Mouse (Mus musculus): ENCODE measurements at regions not wholly inside any gene's neighbourhood (a gene's known extent, or its start where the extent isn't known, plus 50 kb on each side); places are given as distances from the start of the nearest gene placed in this dataset.

GRCm38 (mm10) chr9:52366046-52366445 is 197.7 kb upstream of the Zc3h12c start:
- Histone ChIP-seq H3K79me2 (ENCODE audit: control insufficient read depth, insufficient read depth) (no peaks in the 10 kb centered on the region), H3K4me3 (ENCODE audit: insufficient read depth, poor library complexity, severe bottlenecking) (no peak overlapping the region), H3K79me3 (ENCODE audit: low read depth) (no peaks in the 10 kb centered on the region), H3K27me3 (ENCODE audit: control insufficient read depth, insufficient read depth, insufficient read length) (peaks cover 5% of the 10 kb centered on the region), H3K36me3 (ENCODE audit: control insufficient read depth, insufficient read depth) (no peaks in the 10 kb centered on the region), H3ac (ENCODE audit: control insufficient read depth, insufficient read length, low read depth) (no peak overlapping the region)
- no peak for TF ChIP-seq MYOG (IDR thresholded peaks at IDR 0.05; ENCODE audit: control insufficient read depth, extremely low read depth, insufficient read length)
- no peak for TF ChIP-seq USF1 (IDR thresholded peaks at IDR 0.05; ENCODE audit: low read depth)
- TF ChIP-seq CEBPB (IDR thresholded peaks at IDR 0.05; ENCODE audit: low read depth), result no peak

- H3K79me2 ChIP-seq (ENCODE audit: control insufficient read depth, insufficient read depth), result no peaks in the 10 kb centered on the region
- no peaks in the 10 kb centered on the region for H3K79me3 ChIP-seq (ENCODE audit: low read depth)
- no peak overlapping the region for H3K4me3 ChIP-seq (ENCODE audit: insufficient read depth, poor library complexity, severe bottlenecking)
- H3K36me3 ChIP-seq (ENCODE audit: control insufficient read depth, insufficient read depth), result no peaks in the 10 kb centered on the region
- no peaks in the 10 kb centered on the region for H3K27me3 ChIP-seq (ENCODE audit: control insufficient read depth, insufficient read depth, insufficient read length)
- H3ac ChIP-seq (ENCODE audit: control insufficient read depth, insufficient read length, low read depth), result no peak overlapping the region
- TF ChIP-seq MYOG (IDR thresholded peaks at IDR 0.05; ENCODE audit: control insufficient read depth, extremely low read depth, insufficient read length), result no peak
- no peak for TF ChIP-seq CEBPB (IDR thresholded peaks at IDR 0.05; ENCODE audit: low read depth)
- TF ChIP-seq MYOD1 (IDR thresholded peaks at IDR 0.05; ENCODE audit: control insufficient read depth, insufficient read length, low read depth), result no peak
- TF ChIP-seq FOSL1 (IDR thresholded peaks at IDR 0.05; ENCODE audit: insufficient read depth, low read length, poor library complexity, severe bottlenecking), result no peak
- no peak for TF ChIP-seq CTCF (IDR thresholded peaks at IDR 0.05; ENCODE audit: control insufficient read depth, insufficient read depth, insufficient read length)
- no peak for TF ChIP-seq MAX (IDR thresholded peaks at IDR 0.05)
- TF ChIP-seq USF1 (IDR thresholded peaks at IDR 0.05; ENCODE audit: low read depth), result no peak
Observed at GRCm38 (mm10) chr9:52361599-52361998, 193.2 kb upstream of the Zc3h12c start.

- H3K79me2 ChIP-seq (ENCODE audit: control insufficient read depth, insufficient read depth), result no peaks in the 10 kb centered on the region
- no peak for TF ChIP-seq MYOG (IDR thresholded peaks at IDR 0.05; ENCODE audit: control insufficient read depth, extremely low read depth, insufficient read length)
- TF ChIP-seq USF1 (IDR thresholded peaks at IDR 0.05; ENCODE audit: low read depth), result no peak
- no peak for TF ChIP-seq CEBPB (IDR thresholded peaks at IDR 0.05; ENCODE audit: low read depth)
- TF ChIP-seq CTCF (IDR thresholded peaks at IDR 0.05; ENCODE audit: control insufficient read depth, insufficient read depth, insufficient read length), result no peak
- no peak for TF ChIP-seq MYOD1 (IDR thresholded peaks at IDR 0.05; ENCODE audit: control insufficient read depth, insufficient read length, low read depth)
- TF ChIP-seq MAX (IDR thresholded peaks at IDR 0.05), result no peak
- H3K4me3 ChIP-seq (ENCODE audit: insufficient read depth, poor library complexity, severe bottlenecking), result no peak overlapping the region
Observed at GRCm38 (mm10) chr9:52359416-52359815, 191.0 kb upstream of the Zc3h12c start.

GRCm38 (mm10) chr9:52356549-52356948 is 188.2 kb upstream of the Zc3h12c start:
- no peak overlapping the region for H3ac ChIP-seq (ENCODE audit: control insufficient read depth, insufficient read length, low read depth)
- H3K79me2 ChIP-seq (ENCODE audit: control insufficient read depth, insufficient read depth), result no peaks in the 10 kb centered on the region
- H3K4me3 ChIP-seq (ENCODE audit: insufficient read depth, poor library complexity, severe bottlenecking), result no peak overlapping the region
- H3K79me3 ChIP-seq (ENCODE audit: low read depth), result no peaks in the 10 kb centered on the region
- H3K36me3 ChIP-seq (ENCODE audit: control insufficient read depth, insufficient read depth), result no peaks in the 10 kb centered on the region
- H3K27me3 ChIP-seq (ENCODE audit: control insufficient read depth, insufficient read depth, insufficient read length), result peaks cover 3% of the 10 kb centered on the region
- TF ChIP-seq MYOG (IDR thresholded peaks at IDR 0.05; ENCODE audit: control insufficient read depth, extremely low read depth, insufficient read length) (no peak), USF1 (IDR thresholded peaks at IDR 0.05; ENCODE audit: low read depth) (no peak), CTCF (IDR thresholded peaks at IDR 0.05; ENCODE audit: control insufficient read depth, insufficient read depth, insufficient read length) (no peak), MAX (IDR thresholded peaks at IDR 0.05) (no peak), FOSL1 (IDR thresholded peaks at IDR 0.05; ENCODE audit: insufficient read depth, low read length, poor library complexity, severe bottlenecking) (no peak), MYOD1 (IDR thresholded peaks at IDR 0.05; ENCODE audit: control insufficient read depth, insufficient read length, low read depth) (no peak), CEBPB (IDR thresholded peaks at IDR 0.05; ENCODE audit: low read depth) (no peak)

More at GRCm38 (mm10) chr9:52359416-52359815, 191.0 kb upstream of the Zc3h12c start:
- H3ac ChIP-seq (ENCODE audit: control insufficient read depth, insufficient read length, low read depth), result no peak overlapping the region
- H3K27me3 ChIP-seq (ENCODE audit: control insufficient read depth, insufficient read depth, insufficient read length), result peaks cover 3% of the 10 kb centered on the region
- H3K79me3 ChIP-seq (ENCODE audit: low read depth), result no peaks in the 10 kb centered on the region
- H3K36me3 ChIP-seq (ENCODE audit: control insufficient read depth, insufficient read depth), result no peaks in the 10 kb centered on the region

GRCm38 (mm10) chr9:52355187-52355982 is 187.0 kb upstream of the Zc3h12c start:
- no peaks in the 10 kb centered on the region for H3K36me3 ChIP-seq (ENCODE audit: control insufficient read depth, insufficient read depth)
- H3K79me2 ChIP-seq (ENCODE audit: control insufficient read depth, insufficient read depth), result no peaks in the 10 kb centered on the region
- H3K4me3 ChIP-seq (ENCODE audit: insufficient read depth, poor library complexity, severe bottlenecking), result no peak overlapping the region
- H3K27me3 ChIP-seq (ENCODE audit: control insufficient read depth, insufficient read depth, insufficient read length), result peaks cover 3% of the 10 kb centered on the region
- no peak overlapping the region for H3ac ChIP-seq (ENCODE audit: control insufficient read depth, insufficient read length, low read depth)
- TF ChIP-seq CEBPB (IDR thresholded peaks at IDR 0.05; ENCODE audit: low read depth), result no peak
- no peak for TF ChIP-seq USF1 (IDR thresholded peaks at IDR 0.05; ENCODE audit: low read depth)
- H3K79me3 ChIP-seq (ENCODE audit: low read depth), result no peaks in the 10 kb centered on the region

All from C2C12 (cell line).